Mouse (Mus musculus): ENCODE measurements around the gene Dars2.
A peak's percentile ranks its signal among the peaks of the same experiment; 100 is the strongest.
"Not testable (repeated sequence)": the region's sequence is repeated elsewhere in the genome, so short reads cannot be mapped to it uniquely, and the experiment has no call there.

The Dars2 gene

DNA sequence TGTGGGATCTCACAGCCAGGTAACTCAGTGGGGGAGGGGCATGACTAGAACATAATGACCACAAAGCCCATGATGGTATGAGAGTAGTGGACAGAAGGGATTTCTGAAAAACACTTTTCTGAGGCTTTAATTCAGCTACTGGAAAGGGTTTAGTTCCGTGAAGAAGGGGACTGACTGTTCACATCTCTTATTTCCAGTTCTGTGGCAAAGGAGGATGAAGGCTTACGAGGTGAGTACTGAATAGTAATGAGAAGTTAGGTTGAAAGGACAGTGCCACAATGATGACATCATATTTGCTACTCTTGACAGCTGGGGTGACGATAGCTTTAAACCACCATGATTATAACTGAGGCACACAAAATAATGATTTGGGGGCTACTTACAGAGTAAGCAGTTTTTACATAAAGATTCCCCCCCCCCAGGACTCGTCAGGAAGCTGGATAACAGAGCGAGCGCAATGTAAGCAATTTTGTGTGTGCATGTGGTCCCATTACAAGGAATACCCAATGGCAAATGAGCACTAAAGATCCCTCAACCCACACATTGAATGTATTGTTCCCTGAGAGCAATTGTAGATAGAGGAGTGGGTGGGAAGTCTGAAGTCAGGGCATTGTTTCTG is 34.6 kb downstream of the Dars2 start:
- no peak for DNase-seq (ENCODE audit: low spot score in 2 of 2)

DNA sequence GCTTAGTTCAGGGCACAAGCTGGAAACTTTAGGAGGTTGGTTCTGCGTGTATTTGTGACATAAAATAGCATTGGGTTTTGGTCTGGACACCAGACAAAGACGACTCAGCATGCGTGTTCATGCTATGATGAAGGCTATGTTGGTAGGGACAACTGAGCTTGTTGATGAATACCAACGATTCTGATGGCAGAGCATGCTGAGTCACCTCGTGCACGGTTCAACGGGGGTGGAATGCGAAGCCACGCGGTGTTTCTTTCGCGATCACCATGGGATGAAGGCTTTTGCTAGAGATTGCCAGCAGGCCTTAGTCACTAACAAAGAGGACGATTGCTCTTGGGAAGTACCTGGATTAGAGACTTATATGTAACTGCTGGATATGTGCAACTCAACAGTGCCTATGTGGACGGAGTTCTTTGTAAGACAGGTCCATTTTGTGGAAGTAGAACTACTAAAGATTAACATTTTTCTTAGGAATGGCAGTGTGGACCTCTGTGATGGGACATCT is 35.1 kb downstream of the Dars2 start:
- no peak for DNase-seq (ENCODE audit: low spot score in 2 of 2)

DNA sequence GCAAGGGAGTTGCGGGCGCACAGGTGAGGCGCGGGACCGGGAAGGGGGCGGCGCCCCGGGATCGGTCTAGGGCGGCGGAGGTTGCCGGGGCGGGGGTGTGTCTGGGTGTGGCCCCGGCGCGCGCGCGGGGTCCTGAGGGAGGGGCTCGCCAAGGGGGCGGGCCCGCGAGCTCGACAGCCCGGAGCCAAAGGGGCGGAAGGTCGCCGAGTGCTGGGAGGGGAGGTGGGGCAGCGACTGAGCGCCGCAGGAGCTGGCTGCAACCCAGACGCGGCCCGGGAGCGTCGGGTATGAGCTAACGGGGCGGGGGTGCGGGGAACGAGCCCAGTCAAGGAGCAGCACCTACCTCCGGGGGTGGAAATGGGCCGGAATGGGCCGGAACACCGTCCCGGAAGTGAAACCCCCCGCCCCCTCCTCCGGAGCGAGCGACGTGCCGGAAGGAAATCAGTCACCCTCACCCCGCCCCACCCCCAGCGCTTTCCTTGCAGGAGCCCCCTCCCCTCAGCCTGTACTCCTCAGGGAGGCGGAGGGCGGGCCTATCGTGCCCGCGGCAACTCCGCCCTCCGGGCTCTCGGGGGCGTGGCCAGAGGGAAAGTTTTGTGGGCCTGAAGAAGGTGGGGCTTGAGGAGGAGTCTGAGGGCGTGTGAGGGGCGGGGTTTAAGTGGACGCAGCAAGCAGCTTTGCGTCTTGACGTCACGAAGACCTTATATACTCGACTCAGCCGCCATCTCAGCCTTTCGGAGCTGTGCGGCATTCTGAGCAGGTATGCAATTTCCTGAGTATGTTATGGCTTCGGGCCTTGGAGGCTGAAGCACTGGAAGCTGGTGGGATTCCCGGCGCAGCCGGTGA is 35.8 kb downstream of the Dars2 start, which contains the start of gene Zbtb37:
Gene Zbtb37, minus strand, starts transcription at position 415 of the 846 bp plus-strand sequence.
- DNase-seq (ENCODE audit: low spot score in 2 of 2): peak; percentile 97 to 98

DNA sequence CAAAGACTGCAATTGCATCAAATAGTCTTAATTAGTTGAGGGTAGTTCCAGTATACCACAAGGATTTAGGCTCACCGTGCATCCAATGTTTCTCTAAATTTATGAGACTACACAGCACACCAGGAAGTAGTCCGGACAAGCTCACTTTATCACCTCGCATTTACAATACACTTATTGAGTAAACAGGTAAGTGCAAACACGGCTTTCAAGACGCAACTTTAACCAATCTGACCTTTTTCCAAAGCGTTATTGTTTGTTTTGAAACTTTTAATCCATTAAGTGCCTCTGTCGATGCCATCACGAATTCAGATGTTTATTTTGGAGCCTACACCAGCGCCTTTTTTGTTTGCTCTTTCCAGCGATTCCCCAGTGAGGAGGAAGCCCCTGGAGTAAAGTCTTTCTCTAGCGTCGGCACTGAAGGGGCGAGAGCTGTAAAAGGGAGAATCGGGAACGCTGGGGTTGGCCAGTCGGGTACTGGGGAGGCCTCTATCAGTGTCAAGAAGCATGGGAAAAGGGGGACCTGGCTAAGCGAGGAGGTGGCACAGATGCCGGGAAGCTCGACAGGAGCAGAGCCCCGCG is 36.5 kb downstream of the Dars2 start:
- no peak for DNase-seq (ENCODE audit: low spot score in 2 of 2)

DNA sequence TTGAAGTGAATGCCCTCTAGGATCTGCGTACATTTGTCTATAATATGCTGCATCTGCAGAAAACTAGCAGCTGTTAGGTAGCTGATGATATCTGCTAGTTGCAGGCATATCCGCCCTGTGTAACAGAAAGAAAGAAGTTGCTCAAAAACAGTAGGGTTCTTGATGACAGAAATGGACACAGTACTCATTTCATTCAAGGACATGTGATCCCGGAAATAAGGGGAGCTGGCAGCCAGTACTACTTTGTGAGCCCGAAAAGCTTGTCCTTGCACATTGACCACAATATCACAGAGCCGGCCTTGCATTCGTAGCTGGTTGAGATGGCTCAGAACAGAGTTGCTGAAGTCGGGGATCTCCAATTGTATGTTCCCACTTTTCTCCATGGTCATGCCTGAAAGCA is 38.1 kb downstream of the Dars2 start:
- no peak for DNase-seq (ENCODE audit: low spot score in 2 of 2)

DNA sequence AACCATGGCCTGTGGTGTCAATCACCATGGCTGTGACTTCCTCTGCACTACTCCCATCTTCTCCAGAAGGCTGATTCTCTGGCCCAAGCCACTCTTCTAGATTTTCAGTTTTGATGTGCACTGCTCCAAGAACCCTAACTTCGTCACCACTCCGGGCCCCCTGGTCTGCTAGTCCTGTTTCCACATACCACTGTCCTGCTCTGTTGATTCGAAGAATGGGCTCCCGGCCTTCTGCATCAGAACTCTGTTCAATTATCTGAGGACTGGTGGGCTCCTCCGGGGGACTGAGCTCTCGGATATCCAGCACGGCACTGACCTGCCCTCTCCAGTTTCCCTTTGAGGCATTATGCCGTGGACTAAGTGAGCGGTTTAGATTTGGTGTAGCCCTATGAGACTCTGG is 38.6 kb downstream of the Dars2 start:
- DNase-seq (ENCODE audit: low spot score in 2 of 2): no peak

DNA sequence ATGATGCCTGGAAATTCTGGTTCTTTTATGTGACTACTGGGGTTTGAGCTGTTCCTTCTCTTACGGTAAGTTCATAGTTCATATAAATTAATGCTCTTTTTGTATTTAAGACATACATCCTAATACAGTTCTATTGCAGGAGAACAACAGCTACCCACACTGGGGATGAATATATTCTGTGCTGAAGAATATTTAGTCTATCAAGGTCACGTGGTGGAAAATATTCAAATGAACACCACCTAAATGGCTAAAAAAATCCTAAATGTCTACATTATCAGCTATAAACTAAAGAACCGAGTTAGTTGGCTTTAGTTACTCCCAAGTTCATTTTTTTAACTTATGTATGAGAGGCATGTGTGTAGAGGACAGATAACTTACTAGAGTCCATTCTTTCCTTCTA is 40.4 kb downstream of the Dars2 start:
- no peak for DNase-seq (ENCODE audit: low spot score in 2 of 2)

DNA sequence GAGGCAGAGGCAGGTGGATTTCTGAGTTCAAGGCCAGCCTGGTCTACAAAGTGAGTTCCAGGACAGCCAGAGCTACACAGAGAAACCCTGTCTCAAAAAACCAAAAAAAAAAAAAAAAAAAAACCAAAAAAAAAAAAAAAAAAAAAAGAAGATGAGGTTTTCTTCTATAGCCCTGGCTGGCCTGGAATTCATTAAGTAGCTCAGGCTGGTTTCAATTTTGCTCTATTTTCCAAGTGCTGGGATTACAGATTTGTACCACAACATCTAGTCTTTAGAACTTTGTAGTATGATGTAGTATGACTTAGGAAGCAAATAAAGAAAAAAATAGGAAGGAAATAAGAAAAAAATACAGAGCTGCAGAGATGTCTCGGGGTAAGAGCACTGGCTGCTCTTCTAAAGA is 42.0 kb downstream of the Dars2 start:
- DNase-seq (ENCODE audit: low spot score in 2 of 2): not testable (repeated sequence)

DNA sequence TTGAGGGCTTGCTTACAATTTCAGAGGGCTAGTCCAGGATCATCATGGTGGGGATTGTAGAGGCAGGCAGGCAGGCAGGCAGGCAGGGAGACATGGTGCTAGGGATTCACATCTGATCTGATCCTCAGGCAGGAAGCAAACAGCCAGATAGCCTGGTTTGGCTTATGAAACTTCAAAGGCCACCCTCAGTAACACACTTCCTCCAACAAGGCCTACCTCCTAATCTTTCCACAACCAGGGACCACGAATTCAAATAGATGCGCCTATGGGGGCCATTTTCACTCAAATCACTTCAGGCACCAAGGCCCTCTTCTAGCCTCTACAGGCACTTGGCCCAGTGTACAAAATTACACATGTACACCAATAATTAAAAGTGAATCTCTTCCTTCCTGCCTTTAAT is 43.3 kb downstream of the Dars2 start:
- DNase-seq (ENCODE audit: low spot score in 2 of 2): no peak

DNA sequence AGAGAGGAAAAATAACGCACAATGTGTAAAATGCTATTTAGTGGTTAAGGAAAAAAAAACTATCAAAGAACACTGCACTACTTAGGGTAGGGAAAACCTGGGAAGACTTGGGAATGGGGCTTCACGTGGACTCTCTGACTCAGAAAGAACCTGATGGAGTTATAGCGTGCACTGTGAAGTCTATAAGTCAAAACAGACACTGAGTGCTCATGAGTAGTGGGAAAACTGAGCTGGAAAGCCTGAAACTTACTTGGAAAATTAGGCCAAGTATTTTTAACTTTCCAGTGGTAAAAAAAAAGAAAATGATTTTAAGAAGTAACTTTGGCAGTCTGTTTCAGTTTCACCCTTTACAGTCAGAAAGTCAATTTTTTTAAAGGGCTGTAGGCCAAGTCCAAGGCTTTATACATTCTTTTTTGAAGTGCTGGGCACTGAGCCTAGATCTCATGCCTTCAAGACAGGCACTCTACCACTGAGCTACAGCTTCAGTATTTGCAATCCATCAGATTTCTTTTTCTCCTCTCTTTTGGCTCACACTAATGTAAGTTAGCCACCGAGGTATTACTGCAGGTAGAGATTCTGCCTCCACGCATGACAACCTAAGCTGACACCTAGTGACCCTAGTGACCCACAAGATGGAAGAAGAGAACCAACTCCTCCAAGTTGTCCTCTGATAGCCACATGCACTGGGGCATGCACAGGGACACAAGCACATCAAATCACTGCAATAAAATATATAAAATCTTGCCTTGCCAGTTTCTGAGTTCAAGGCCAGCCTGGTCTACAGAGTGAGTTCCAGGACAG is 44.8 kb downstream of the Dars2 start:
- DNase-seq (ENCODE audit: low spot score in 2 of 2): no peak

DNA sequence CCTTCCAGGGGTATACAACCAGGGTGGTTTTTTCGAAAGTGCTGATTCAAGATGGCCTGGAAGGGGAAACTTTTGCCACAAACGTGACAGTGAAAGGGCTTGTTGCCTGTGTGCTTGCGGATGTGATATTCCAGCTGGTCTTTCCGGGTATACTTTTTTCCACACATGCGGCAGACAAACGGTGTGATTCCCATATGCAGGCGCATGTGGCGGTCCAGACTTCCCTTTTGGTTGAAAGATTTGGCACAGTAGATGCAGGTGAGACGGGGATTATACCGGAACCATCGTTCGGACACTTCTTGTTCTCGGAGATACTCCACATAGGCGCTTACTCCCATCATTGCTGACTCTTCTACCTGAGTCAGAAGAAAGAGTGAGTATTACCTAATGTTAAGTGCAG is 50.4 kb downstream of the Dars2 start:
- DNase-seq (ENCODE audit: low spot score in 2 of 2): no peak

DNA sequence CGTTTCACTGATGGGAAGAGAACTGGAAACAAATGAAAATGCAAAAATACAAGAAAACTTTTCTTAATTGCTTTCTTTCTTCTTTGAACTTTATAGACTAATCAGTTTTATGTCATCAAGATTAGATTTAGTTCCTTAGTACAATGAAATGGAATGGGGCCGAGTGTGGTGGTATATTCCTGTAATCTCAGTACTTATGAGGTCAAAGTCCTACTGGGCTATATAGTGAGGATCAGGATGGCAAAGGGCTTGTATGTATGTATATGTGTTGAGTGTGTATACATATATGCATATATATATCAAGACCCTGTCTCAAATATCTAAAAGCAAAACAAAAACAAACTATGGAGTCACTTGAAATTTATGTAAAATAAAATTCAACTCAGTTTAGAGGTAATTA is 54.1 kb downstream of the Dars2 start:
- no peak for DNase-seq (ENCODE audit: low spot score in 2 of 2)

DNA sequence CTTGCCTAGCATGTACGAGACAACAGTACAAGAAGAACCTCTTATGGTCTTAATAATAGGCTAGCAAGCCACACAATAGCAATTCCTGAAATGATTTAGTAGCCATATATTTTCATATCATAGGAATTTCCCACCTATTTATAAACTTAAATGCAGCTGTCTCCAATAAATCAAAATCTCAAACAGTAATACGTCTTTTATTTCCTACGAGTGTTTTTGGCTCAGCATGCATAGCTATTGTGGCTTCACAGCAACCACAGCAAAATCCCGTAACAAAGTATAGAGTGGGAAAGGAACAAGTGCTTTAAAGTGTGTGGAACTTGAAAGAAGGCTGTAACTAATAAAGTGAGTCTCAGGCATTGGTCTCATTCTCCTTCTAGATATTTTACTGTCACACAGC is 60.0 kb downstream of the Dars2 start:
- no peak for DNase-seq (ENCODE audit: low spot score in 2 of 2)

DNA sequence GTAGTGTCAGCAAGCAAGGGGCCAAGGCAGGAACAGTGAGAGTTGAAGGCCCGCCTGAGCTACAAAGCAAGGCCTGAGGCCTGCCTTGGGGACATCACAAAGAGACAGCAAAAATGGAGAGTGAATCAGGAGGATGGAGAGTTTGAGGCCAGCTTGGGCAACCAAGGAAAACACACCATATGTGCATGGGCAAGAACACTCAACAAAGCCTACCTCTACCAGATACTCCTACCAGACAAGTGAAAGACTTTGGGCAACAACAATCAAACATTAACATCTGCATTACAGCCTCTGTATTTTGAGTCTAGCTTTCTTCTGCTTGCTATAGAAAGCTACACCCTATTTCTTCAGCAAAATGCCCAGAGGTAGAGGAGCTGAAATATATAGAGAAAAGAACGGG is 62.4 kb downstream of the Dars2 start:
- no peak for DNase-seq (ENCODE audit: low spot score in 2 of 2)

DNA sequence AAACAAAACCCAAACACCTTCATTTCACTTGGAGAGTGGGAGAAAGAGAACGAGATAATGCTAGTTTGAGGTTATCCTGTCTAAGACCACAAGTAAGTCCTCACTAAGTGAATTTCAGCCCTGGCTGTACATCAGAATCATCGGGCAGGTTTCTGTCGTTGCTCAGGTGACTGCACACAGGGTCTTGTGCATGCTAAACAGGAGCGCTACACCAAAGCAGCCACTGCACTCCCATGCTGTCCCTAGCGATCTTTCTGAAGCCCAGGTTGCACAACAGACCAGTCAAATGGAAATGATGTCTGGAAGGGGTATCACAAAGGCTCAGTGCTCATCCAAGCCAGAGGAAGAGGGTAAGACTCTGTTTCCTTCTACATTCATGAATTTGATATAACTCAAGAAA is 64.0 kb downstream of the Dars2 start:
- no peak for DNase-seq (ENCODE audit: low spot score in 2 of 2)

DNA sequence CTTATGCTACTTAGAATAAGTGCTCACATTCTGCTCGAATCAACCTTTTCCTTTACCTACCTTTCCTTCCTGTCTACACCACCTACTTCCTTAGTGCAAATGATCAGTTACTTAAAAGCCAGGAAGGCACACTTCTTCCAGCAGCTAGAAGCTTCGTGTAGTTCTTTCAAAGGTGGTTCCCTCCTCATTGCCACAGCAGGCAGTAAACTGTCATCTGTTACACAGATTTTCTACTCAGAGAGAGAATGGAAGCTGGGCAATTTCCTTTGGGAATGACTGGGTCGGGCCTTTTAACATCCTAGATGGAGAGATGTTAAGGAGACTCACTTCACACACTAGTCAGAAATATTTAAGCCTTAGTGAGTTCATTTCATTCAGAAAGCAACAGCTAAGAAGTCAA is 64.9 kb downstream of the Dars2 start:
- no peak for DNase-seq (ENCODE audit: low spot score in 2 of 2)

DNA sequence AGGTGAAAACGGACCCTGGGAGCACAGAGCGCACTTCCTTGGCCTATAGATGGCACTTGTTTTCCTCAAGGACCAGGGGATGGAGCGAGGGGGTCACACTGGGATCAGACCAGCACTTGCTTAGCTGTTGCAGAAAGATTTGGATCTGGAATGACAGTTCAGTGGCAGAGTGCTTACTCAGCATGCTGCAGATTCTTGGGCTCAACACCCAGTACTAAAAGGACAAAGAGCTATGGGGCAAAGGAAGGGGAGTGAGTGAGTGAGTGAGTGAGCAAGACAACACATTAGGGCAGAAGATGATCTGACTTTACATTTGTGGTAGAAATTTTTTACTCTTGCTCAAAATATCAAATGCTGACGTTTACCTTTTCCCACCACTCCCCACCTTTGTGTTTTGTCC is 65.5 kb downstream of the Dars2 start:
- no peak for DNase-seq (ENCODE audit: low spot score in 2 of 2)

DNA sequence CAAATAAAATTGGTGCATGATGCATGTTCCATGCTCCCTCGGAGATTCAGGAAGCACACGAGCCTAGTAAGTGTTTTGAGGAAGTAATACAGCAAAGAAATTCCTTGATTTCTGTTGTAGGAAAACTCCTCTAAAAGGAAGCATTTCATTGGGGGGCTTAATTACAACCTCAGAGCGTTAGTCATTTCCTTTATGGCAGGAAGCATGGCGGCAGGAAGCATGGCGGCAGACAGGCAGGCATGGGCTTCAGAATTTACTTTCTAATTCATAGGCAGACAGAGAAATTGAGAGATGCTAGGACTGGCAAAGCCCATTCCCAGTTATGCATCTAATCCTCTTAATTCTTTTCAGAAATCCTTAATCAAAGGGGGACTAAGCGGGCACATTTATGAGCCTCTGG is 76.6 kb downstream of the Dars2 start:
- no peak for DNase-seq (ENCODE audit: low spot score in 2 of 2)

Data from frontal cortex, postnatal 36 days (tissue).